Mouse (Mus musculus): ENCODE measurements around the gene Trim40. TPM values are rescaled to one million over a fixed set of nuclear protein-coding genes. Genes with fewer than 3 reads are reported as not detected.

Trim40 gene
- total RNA-seq, 2 experiments from 2014 or later = not detected

DNA sequence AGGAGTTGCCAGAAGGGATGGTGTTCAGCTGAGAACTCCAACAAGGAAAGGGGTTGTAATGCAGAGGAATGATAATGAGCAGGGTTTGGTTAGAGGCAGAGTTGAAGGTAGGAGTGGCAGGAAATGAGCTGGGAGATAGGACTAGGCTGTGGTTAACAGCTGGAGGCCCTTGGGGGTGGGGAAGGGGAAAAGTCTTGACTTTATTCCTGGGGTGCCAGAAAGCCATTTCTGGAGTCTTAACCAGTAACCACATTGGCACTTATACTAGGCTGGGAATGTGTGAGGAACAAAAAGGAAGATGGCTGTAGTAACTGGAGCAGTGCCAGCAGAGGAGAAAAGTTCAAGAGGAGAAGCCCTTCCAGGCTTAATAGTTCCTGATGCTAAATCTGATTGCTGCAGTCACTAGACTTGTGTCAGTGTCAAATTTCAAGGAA lies 45.6 kb downstream of the Trim40 start:
- ATAC-seq (replicated peaks; ENCODE audit: poor library complexity, severe bottlenecking) = peak; percentile 40

DNA sequence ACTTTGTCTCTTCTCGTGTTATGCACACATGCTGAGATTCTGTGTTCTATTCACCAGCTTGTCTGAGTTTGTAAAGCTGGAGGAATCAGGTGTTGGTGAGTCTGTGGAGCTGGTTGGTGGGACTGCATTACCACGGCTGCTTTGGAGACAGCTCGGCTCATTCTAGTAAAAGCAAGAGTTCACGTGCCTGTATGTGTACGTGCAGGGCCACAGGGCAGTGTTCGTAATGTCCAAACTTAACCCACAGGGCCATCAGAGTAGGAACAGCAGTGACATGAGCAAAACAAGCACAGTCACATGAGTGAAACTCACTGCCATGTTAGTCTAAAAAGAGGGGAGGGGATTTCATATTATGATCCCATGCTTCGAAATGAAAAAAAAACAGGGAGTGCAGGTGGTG lies 46.2 kb downstream of the Trim40 start:
- no peak for ATAC-seq (replicated peaks; ENCODE audit: poor library complexity, severe bottlenecking)

DNA sequence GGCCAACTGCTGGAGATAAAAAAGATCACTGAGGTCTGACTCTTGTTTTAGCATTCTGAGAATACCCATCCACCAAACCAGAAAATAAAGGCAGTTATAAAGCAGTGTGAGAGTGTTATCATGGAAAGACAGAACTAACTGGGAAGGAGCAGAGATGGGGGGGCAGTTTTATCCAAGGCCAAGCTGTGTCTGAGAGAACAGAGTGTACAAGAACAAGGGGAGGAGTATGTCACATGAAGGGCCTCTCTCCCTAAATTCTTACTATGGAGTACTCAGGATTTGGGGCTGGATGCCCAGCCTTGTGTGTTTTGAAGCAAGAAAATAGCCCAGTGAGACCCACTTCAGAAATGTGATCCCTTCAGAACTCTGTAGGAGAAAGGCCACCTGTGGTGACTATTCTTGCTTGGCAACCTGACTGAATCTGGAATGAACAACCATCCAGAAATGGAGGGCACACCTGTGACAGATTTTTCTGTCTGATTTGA lies 48.9 kb downstream of the Trim40 start:
- no peak for ATAC-seq (replicated peaks; ENCODE audit: poor library complexity, severe bottlenecking)

DNA sequence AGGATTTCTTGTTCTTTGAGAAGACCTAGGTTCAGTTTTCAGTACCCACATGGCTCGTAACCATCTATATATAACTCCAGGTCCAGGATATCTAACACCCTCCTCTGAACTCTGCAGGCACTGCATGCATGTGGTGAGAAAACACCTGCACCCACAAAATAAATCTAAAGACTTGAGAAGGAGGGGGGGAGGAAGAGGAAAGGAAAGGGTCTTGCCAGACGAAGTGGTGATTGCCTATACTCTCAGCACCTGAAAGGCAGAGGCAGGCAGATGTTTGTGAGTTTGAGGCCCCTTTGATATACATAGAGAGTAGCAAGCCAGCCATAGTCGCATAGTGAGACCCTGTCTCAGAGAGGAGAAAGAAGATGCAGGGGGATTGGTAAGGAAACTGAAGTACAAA lies 50.0 kb downstream of the Trim40 start:
- ATAC-seq (replicated peaks; ENCODE audit: poor library complexity, severe bottlenecking) = no peak

DNA sequence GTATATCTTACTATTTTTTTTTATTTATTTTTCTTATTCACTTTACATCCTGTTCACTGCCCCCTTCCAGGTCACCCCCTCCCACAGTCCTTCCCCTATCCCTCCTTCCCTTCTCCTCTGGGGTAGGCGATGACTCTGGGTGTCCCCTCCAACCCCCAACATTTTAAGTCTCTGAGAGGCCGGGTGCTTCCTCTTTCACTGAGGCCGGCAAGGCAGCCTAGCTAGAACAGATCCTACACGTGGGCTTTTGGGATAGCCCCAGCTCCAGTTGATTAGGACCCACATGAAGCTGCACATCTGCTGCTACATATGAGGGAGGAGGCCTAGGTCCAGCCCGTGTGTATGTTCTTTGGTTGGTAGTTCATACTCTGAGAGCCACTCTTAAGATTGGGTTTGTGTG lies 50.9 kb downstream of the Trim40 start:
- ATAC-seq (replicated peaks; ENCODE audit: poor library complexity, severe bottlenecking) = 0 out of 2 replicates have a peak, but pooled peaks have one; percentile 24

DNA sequence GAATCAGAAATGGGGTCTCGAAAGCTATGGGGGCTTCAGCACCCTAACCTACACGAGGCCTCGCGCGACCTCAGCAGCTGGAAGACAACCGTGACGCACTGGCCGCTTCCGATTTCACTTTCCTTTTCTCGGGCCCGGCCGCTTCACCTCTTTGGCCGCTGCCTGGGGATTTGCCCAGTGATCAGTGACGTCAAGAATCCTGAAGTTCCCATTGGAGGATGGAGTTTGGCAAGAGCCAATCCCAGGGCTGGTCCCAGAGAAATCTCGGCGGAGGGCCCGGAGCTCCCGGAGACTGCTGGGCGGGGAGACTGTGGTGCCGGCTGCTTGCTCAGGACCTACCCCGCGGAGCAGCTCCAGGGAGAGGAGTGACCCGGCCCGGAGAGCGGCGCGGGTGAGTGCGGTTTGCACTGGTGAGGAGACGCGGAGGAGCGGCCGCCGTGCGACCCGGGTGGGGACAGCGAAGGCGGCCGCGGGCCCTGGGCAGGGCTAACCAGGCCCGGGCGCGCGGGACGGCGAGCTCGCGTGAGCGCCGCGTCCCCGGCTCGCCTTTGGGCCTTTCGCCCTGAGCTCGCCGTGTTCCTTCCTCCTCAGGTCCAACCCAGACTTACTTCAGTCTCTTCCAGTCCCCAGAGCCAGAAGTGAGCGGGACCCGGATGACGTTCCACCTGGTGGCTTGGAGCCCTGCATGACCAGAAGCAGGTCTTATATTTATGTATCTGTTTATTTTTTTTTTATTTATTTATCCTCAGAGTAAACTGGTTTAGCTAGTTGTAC lies 52.9 kb downstream of the Trim40 start, which contains the start of gene Trim26:
Gene Trim26, plus strand, starts transcription at position 261 of the 774 bp plus-strand sequence.
- peak; percentile 95 for ATAC-seq (replicated peaks; ENCODE audit: poor library complexity, severe bottlenecking)

DNA sequence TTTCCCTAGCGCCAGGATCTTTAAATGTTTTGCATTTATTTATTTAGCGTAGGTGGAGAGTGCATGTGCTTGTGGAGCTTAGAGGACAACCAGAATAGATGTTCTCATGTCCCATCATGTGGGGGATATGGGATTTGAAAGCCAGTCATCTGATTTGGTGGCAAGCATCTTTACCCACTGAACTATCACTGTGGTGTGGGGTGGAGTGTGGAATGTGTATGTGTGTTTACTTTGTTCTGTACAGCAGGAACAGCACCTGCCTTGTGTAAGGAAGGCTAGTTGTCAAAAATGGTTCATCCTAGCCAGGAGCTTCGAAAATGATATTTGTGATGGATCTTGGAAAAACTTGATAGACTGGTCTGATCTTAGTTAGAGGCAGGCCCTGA lies 53.5 kb downstream of the Trim40 start:
- no peak for ATAC-seq (replicated peaks; ENCODE audit: poor library complexity, severe bottlenecking)

DNA sequence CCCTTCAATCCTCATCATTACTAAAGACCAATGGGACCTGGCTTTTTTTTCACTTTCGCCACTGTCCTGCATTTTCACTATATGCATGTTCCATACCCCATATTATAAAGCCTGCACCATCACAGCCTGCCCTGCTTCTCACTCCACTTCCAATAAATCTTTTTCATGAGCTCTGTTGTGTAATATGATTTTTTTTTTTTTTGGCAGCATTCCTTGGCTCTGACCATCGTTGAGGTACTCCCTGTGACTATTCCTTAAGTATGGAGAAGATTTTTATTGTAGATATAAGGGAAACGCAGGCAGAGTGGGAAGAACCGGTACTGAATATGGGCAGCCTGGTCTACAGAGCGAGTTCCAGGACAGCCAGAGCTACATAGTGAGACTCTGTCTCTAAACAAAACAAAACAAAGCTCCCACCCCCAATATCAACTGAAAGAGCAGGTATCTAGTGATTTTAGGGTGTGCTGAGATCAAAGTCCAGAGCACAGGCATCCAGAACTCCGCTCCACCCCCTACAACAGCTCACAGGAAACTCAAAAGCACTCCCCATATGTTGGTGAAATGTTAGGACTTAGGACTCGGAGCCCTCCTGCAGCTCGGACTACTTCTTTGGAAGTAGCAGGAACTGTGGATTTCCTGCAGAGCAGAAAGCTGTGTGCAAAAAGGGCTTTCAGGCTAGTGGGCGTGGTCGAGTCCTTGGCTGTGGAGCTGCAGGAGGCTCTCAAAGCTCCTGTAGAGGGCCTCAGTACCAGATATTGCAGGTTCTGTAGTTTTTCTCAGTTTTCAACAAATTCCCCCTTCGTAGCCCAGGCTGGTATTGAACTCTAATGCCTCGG lies 54.1 kb downstream of the Trim40 start:
- peak; percentile 57 for ATAC-seq (replicated peaks; ENCODE audit: poor library complexity, severe bottlenecking)

DNA sequence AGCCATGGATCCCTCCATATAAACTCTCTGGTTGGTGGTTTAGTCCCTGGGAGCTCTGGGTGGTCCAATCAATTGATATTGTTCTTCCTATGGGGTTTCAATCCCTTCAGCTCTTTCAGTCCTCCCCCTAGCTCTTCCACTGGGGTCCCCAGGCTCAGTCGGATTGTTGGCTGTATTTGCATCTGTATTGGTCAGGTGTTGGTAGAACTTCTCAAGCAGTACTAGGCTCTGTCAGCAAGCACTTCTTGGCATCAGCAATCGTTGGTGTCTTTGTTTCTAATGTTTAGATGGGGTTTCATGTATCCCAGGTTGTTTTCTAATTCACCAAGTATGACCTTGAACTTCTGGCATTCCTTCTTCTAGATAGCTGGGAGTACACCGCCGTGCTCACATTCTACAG lies 57.2 kb downstream of the Trim40 start:
- ATAC-seq (replicated peaks; ENCODE audit: poor library complexity, severe bottlenecking) = no peak

Other genes with a start within 250 kb of the Trim40 start
- gene H2-M9, start 247.5 kb downstream of the Trim40 start, total RNA-seq (2014; fragmentation: Nextera tagmentation) = not detected in 2 replicates
- not detected in 2 replicates for gene H2-M9, start 247.5 kb downstream of the Trim40 start, total RNA-seq (2017)
- gene H2-M1, start 217.9 kb downstream of the Trim40 start, total RNA-seq (2014; fragmentation: Nextera tagmentation) = not detected in 2 replicates
- not detected in 2 replicates for gene H2-M1, start 217.9 kb downstream of the Trim40 start, total RNA-seq (2017)
- gene H2-M10.5, start 117.2 kb downstream of the Trim40 start, total RNA-seq (2014; fragmentation: Nextera tagmentation) = not detected in 2 replicates
- not detected in 2 replicates for gene H2-M10.5, start 117.2 kb downstream of the Trim40 start, total RNA-seq (2017)
- not detected in 2 replicates for gene H2-M10.6, start 78.0 kb downstream of the Trim40 start, total RNA-seq (2014; fragmentation: Nextera tagmentation)
- not detected in 2 replicates for gene H2-M10.6, start 78.0 kb downstream of the Trim40 start, total RNA-seq (2017)
- 16.1 and 25.1 TPM in 2 replicates for gene Trim26, start 53.0 kb downstream of the Trim40 start, total RNA-seq (2014; fragmentation: Nextera tagmentation)
- 8.4 and 11.9 TPM in 2 replicates for gene Trim26, start 53.0 kb downstream of the Trim40 start, total RNA-seq (2017)
- not detected in 2 replicates for gene Trim15, start 22.9 kb downstream of the Trim40 start, total RNA-seq (2014; fragmentation: Nextera tagmentation)
- not detected in 2 replicates for gene Trim15, start 22.9 kb downstream of the Trim40 start, total RNA-seq (2017)
- gene Trim10, start 20.5 kb downstream of the Trim40 start, total RNA-seq (2014; fragmentation: Nextera tagmentation) = not detected in 2 replicates
- 0.39 TPM in 1 of 2 replicates, not detected in the other for gene Trim10, start 20.5 kb downstream of the Trim40 start, total RNA-seq (2017)
- not detected in 2 replicates for gene Trim31, start 8.0 kb upstream of the Trim40 start, total RNA-seq (2014; fragmentation: Nextera tagmentation)
- gene Trim31, start 8.0 kb upstream of the Trim40 start, total RNA-seq (2017) = not detected in 2 replicates
- gene Rnf39, start 52.8 kb upstream of the Trim40 start, total RNA-seq (2014; fragmentation: Nextera tagmentation) = not detected in 2 replicates
- not detected in 2 replicates for gene Rnf39, start 52.8 kb upstream of the Trim40 start, total RNA-seq (2017)
- 81.0 and 96.9 TPM in 2 replicates for gene Ppp1r11, start 61.6 kb upstream of the Trim40 start, total RNA-seq (2014; fragmentation: Nextera tagmentation)
- 91.6 and 110 TPM in 2 replicates for gene Ppp1r11, start 61.6 kb upstream of the Trim40 start, total RNA-seq (2017)
- 81.6 and 134 TPM in 2 replicates for gene Znrd1, start 68.4 kb upstream of the Trim40 start, total RNA-seq (2014; fragmentation: Nextera tagmentation)
- gene Znrd1, start 68.4 kb upstream of the Trim40 start, total RNA-seq (2017) = 25.6 and 35.4 TPM in 2 replicates
- 1.1 and 5.5 TPM in 2 replicates for gene Znrd1as, start 68.5 kb upstream of the Trim40 start, total RNA-seq (2014; fragmentation: Nextera tagmentation)
- gene Znrd1as, start 68.5 kb upstream of the Trim40 start, total RNA-seq (2017) = 9.1 and 11.2 TPM in 2 replicates
- gene 2410137M14Rik, start 91.1 kb upstream of the Trim40 start, total RNA-seq (2014; fragmentation: Nextera tagmentation) = not detected in 2 replicates
- gene 2410137M14Rik, start 91.1 kb upstream of the Trim40 start, total RNA-seq (2017) = not detected in 2 replicates
- not detected in 2 replicates for gene H2-M5, start 99.4 kb upstream of the Trim40 start, total RNA-seq (2014; fragmentation: Nextera tagmentation)
- not detected in 2 replicates for gene H2-M5, start 99.4 kb upstream of the Trim40 start, total RNA-seq (2017)
- 1.2 TPM in 1 of 2 replicates, not detected in the other for gene Zfp57, start 111.0 kb upstream of the Trim40 start, total RNA-seq (2014; fragmentation: Nextera tagmentation)
- gene Zfp57, start 111.0 kb upstream of the Trim40 start, total RNA-seq (2017) = 0.57 TPM in 1 of 2 replicates, not detected in the other
- gene Mog, start 133.3 kb upstream of the Trim40 start, total RNA-seq (2014; fragmentation: Nextera tagmentation) = not detected in 2 replicates
- gene Mog, start 133.3 kb upstream of the Trim40 start, total RNA-seq (2017) = not detected in 2 replicates
- gene Gabbr1, start 155.8 kb upstream of the Trim40 start, total RNA-seq (2014; fragmentation: Nextera tagmentation) = 1.3 and 2.0 TPM in 2 replicates
- 0.57 and 1.7 TPM in 2 replicates for gene Gabbr1, start 155.8 kb upstream of the Trim40 start, total RNA-seq (2017)
- gene Olfr90, start 198.4 kb upstream of the Trim40 start, total RNA-seq (2014; fragmentation: Nextera tagmentation) = not detected in 2 replicates
- not detected in 2 replicates for gene Olfr90, start 198.4 kb upstream of the Trim40 start, total RNA-seq (2017)
- gene Olfr91, start 208.2 kb upstream of the Trim40 start, total RNA-seq (2014; fragmentation: Nextera tagmentation) = not detected in 2 replicates
- gene Olfr91, start 208.2 kb upstream of the Trim40 start, total RNA-seq (2017) = not detected in 2 replicates
- not detected in 2 replicates for gene Olfr92, start 230.0 kb upstream of the Trim40 start, total RNA-seq (2014; fragmentation: Nextera tagmentation)
- not detected in 2 replicates for gene Olfr92, start 230.0 kb upstream of the Trim40 start, total RNA-seq (2017)